Mouse (Mus musculus): ENCODE measurements around the gene Hepacam2.

DNA sequence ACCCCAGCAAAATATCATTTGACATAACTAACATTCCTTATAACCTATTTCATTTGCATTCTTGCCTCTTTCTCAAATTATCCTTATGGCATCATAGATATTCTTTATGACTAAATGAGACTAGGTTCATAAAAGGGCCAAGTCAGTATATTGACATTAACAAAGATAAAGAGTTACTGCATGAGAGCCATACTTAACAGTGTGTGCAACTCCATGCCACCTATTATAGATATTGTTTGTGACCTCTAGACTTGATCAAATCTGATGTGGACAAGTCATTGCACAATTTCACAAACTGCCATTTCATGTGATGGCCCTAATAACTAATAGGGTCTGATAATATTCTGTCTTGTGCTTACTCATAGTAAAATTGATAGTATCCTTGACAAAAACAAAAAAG is 62.0 kb downstream of the Hepacam2 start:
- TF ChIP-seq EP300 (IDR thresholded peaks at IDR 0.05; ENCODE audit: insufficient read depth, low read depth, low read length) (no peak), POLR2A (IDR thresholded peaks at IDR 0.05; ENCODE audit: insufficient read depth, low read depth, low read length) (no peak)

Measured in heart, adult 2 months (tissue).